Mouse (Mus musculus): Measurements from ENCODE around the gene Mid1ip1.

The Mid1ip1 gene

GRCm38 (mm10) chrX:10714696-10715140, at the start of gene Mid1ip1:
Gene Mid1ip1, plus strand, starts transcription at chrX:10715013.
- DNase-seq (ENCODE audit: inconsistent ontology term): peak; percentile 91

- DNase-seq (ENCODE audit: inconsistent ontology term): no peak
Observed at GRCm38 (mm10) chrX:10694455-10695180, 20.2 kb upstream of the Mid1ip1 start.

DNA sequence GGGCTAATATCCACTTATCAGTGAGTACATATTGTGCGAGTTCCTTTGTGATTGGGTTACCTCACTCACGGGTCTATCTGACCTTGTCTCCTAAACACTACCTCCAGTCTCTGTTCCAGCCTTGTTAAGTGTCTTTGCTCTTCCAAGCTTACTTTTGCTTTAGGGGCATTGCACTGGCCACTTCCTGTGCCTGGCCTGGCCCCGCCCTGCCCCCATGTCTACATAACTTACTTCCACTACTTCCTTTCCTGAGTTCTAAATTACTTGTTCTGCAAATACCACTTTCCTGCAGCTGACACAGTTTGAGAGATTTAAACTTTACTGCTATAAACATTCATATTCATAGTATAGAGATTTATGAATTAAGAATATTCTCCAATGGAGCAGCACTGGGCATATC, 8.1 kb upstream of the Mid1ip1 start:
- DNase-seq (ENCODE audit: inconsistent ontology term): no peak

DNA sequence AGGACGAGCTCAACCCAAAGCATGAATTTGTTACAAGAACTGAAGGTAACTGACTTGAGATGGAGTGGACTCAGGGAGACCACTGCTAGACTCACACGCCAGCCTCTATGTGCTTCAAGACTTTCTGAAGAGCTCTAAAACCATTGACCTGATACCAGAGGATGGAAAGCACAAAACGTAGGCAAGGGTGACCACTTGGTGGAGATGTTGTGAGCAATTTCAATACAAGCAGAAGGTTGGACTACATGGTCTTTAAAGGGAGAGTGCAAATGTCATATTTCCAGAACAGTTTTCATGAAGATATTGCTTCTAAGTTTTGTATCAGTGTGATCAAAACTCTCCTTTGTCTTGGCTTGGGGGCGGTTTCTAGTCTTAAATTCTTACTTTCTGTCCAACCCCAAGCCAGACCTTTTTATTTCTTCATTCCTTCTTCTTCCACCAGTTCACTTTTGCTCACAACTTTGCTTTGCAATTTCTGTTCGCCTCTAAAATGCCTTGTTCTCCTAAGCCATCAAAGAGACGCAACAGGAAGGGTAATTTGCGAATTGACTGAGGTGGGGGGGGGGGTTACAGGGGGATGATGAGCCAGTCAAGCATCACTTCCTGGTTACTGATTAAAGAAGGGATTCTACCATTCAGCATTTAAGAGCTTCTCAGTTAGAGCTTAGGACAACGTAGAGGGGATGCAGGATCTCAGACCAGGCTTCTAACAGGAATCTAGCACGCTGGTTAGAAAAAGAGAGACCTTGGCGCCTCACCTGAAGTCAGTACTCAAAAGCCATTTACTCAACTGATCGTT, 775 bp upstream of the Mid1ip1 start:
- no peak for DNase-seq (ENCODE audit: inconsistent ontology term)

DNA sequence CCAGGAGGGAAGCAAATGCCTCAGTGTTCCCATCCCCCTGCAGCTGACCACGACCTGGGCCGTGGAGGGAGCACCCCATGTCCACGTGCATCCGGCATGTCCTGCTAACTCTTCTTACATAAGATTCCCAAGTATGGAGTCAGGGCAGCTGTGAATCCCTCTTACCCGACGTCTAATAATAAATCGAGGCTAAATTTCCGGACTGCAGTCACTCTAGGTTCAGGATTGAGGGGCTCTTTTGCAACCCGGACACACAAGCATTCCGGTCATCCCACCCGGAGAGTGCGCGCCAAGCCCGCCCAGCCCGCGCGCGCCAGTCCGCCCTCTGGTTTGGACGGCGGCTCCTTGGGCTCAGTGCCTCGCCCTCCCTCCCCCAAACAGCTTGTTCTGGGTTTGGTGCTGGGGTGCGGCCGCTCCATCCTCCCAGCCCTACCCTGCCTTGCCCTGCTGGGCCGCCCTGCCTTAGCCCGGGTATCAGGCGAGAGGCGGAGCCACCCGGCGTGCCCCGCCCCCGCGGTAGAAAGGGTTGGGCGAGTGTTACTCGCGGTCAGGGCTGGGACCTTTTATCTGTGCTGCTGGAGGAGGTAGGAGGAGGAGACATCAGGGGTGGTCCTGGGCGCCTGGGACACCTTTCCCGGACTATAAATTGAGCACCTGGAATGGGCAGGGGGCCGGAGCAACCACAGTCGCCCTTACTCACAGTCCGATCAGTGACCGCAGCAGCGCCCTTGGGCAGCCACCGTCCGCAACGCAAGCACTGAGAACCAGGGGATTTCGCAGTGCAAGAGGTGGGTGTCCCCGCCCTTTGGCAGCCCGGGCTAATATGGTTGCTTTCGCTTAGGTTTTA, 2.3 kb downstream of the Mid1ip1 start:
- DNase-seq (ENCODE audit: inconsistent ontology term): peak; percentile 92

GRCm38 (mm10) chrX:10718021-10718837, 3.4 kb downstream of the Mid1ip1 start:
- peak; percentile 22 for DNase-seq (ENCODE audit: inconsistent ontology term)

DNA sequence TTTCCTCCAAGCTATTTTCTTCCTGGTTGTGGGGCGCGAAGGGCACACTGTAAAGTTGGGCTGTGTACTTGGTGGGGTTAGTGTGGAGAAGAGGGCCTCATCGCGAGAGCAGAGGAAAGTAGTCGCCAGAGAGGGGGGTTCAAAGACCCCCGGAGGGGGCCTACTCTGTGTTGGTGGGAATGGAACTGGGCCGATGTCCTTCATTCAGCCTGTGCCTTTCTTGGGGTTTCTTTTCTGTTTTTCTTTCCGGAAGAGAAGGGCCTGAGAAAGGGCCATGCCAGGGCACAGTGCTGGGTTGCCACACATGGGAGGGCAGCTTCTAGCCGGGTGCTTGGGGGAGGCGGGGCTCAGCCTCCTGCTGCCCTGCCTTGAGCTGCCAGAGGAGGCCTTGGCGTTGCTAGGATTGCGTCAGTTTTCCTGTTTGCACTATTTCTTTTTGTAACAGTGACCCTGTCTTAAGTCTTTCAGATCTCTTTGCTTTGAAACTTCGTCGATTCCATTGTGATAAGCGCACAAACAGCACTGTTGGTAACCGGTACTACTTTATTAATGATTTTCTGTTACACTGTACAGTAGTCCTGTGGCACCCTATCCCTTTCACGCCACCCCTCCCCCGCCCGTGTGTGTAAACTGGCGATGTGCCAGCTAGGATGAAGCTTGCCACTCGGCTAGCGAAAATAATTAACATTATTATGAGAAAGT, 4.2 kb downstream of the Mid1ip1 start:
- DNase-seq (ENCODE audit: inconsistent ontology term): peak; percentile 77

DNA sequence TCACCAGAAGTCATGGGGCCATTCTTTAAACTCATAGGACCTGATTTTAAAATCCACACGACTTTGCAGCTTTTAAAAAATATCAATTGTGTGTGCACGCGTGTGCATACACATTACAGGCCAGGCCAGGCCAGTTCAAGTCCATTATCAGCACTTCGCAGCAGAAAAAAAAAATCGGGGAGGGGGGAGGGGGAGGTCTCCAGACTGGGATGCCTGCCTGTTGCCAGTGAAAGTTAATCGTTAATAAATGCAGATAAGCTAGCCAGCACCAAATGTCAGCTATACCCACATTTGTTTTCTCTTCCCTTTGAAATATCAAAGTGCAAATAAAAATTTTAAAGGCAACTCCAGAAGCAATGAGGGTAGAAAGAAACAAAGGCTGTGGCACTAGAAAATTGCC, 5.6 kb downstream of the Mid1ip1 start:
- no peak for DNase-seq (ENCODE audit: inconsistent ontology term)

DNA sequence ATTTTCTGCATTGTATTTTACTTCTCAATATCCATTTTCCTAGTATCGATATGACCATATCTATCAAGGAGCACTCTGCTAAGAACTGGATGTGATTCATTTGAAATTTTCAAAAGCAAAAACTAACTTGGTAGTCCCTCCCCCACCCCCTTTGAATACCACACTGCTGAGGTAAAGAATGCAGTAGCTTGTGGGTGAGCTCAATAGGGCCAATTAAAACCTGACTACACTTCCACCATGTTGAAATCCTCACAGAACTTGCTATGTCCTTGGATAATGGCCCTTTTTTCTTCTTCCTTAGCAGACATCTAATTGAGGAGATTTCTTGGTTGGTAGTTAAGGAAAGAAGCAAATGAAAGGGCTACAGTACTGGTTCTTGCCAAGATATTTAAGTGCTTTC, 9.8 kb downstream of the Mid1ip1 start:
- peak; percentile 52 for DNase-seq (ENCODE audit: inconsistent ontology term)

DNA sequence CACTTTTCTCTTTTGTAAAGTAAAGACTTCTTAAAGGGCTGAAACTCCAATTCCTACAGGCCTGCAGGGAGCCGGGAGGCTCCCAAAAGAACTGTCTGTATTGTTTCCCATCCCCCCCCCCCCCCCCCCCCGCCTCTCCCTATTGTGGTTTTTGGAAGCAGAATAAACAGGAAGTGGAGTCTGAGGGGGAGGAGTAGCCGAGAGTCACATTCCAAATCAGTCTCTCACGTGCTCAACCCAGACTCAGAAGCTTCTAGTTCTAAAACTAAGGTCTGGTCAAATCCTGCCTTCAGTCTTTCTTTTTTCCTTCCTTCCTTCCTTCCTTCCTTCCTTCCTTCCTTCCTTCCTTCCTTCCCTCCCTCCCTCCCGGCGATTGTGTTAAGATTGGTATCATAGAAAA, 14.7 kb downstream of the Mid1ip1 start:
- DNase-seq (ENCODE audit: inconsistent ontology term): no peak

DNA sequence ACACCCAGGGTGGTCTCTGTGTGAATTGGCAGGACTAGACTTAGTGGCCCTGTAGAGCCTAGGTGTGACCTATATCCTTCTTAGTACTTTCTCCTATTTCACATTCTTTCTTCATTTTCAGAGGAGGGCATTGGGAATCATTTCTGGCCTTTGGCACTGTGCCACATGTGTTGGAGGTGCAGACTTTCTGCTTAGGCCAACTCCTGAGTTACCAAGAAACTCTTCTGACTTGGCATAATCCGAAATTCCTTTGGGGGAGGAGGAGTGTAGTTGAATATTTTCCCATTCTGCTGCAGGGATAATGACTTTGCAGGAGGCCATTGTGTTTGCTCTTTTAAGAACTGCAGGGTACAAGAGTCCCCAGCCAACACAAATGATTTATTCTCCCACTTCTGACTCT, 19.6 kb downstream of the Mid1ip1 start:
- peak; percentile 59 for DNase-seq (ENCODE audit: inconsistent ontology term)

- no peak for DNase-seq (ENCODE audit: inconsistent ontology term)
Observed at GRCm38 (mm10) chrX:10734874-10735273, 20.1 kb downstream of the Mid1ip1 start.

DNA sequence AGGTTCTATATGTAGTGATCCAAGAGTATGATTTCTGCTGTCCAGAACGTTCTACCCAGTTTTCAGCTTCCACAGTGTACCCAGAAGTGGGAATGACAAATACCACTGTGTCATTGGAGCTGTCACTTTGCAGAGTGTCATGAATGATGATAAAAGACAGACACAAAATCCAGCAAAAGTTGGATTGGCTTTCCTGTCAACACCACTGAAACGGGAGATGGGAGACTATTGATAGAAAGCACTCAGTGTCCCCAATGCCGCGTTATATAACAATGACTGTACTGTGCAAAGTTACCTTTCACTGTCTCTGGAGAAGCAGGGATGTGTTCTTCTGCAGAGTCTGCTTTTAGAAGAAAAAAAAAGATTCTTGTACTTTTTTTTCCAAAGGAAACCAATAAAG, 44.1 kb downstream of the Mid1ip1 start:
- no peak for DNase-seq (ENCODE audit: inconsistent ontology term)

DNA sequence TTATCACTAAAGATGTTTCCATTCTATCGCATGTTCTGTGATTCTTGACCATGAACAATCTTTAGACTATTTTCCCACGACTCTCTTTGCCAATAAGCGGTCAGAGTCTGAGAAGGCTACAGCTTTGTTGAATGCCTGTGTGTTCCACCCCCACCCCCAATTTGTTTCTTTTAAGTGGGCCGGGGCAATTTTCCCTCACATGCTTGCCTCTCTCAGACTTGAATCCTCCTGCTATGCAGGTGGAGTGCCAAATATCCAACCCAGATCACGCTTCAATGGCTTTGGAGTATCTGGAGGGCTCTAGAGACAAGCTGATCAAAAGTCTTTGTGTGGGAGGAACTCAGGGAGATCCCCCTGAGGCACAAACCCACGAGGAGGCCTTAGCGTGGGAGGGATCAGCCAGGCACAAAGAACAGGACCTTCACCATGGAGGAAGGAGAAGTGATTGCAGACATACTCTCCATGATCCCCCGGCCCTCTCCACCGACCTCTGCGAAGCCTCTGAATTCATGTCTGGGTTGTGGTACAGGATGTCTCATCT, 48.7 kb downstream of the Mid1ip1 start:
- DNase-seq (ENCODE audit: inconsistent ontology term): peak; percentile 96

Data from Muller cell, postnatal 12 days (primary cell).